Mouse (Mus musculus) macrophage (primary cell): Measurements from ENCODE around the gene Eya3. TPM values are rescaled to one million over a fixed set of nuclear protein-coding genes. Genes with fewer than 3 reads are reported as not detected.
"Not testable (repeated sequence)": the region's sequence is repeated elsewhere in the genome, so short reads cannot be mapped to it uniquely, and the experiment has no call there.

Source experiments
- H3K27ac ChIP-seq: fragments of 350-480 bp; formaldehyde crosslinking; 2 replicates; pipeline ENCODE4 v1.9.0; 2021
- H3K36me3 ChIP-seq: fragments of 350-480 bp; formaldehyde crosslinking; 2 replicates; pipeline ENCODE4 v1.9.0; 2021; ENCODE audit errors: inconsistent target
- H3K4me3 ChIP-seq: fragments of 350-480 bp; formaldehyde crosslinking; 2 replicates; pipeline ENCODE4 v1.9.0; 2021; ENCODE audit errors: inconsistent target
- H3K79me2 ChIP-seq: fragments of 350-480 bp; formaldehyde crosslinking; 2 replicates; pipeline ENCODE4 v1.9.0; 2021; ENCODE audit errors: inconsistent target
- WGBS: methylation state at CpG from one replicate; pipeline ENCODE4 v1.1.7; 2026; ENCODE audit warnings: inconsistent platforms; ENCODE audit not compliant: missing documents; 5-methylcytosine and 5-hydroxymethylcytosine counted together
- polyA plus RNA-seq: library from polyadenylated mRNA; stranded (reverse); fragments of 250-400 nt; gene quantifications from 3 replicates; pipeline ENCODE4 v1.2.4, GENCODE M21; 2018; ENCODE audit warnings: inconsistent platforms
- total RNA-seq, 78 experiments: library from RNA; depleted of rRNA; stranded (reverse); fragments of 250-400 nt; gene quantifications; 1 replicate in 9 of 78; 2 replicates in 24 of 78; 3 replicates in 43 of 78; 4 replicates in 2 of 78; pipeline ENCODE4 v1.2.4; 2018; ENCODE audit warnings: inconsistent platforms in 56 of 78

Eya3 gene
- total RNA-seq (2018; cell fraction: chromatin; rRNA removed): 100 to 1,000 TPM in 5 of 26 experiments, 10 to 100 TPM in 21; 37.9 to 115 (median 78.3) TPM
- total RNA-seq (2018; cell fraction: cytosol; rRNA removed): 10 to 100 TPM; 26.3 to 45.4 (median 36.3) TPM
- 10 to 100 TPM; 30.6 to 83.4 (median 48.7) TPM for total RNA-seq (2018; cell fraction: nucleus; rRNA removed)
- 29.7 to 70.2 TPM (median 32.1 TPM) in 3 replicates for polyA plus RNA-seq

- WGBS: under 1% methylated on average over 40 of the region's 41 CpGs
- H3K79me2 ChIP-seq: peaks cover 77% of the 10 kb centered on the region
- peak within 1 kb of the TSS; percentile 64 for H3K27ac ChIP-seq
- peaks cover 6% of the 10 kb centered on the region; the same call in 1 of the 2 replicates for H3K36me3 ChIP-seq
- H3K4me3 ChIP-seq: peak within 1 kb of the TSS; percentile 92
These were observed at the start of gene Eya3 for GRCm38 (mm10) chr4:132638461-132639190. Gene Eya3, plus strand, starts transcription at chr4:132638987.

GRCm38 (mm10) chr4:132590642-132591041 lies 48.1 kb upstream of the Eya3 start:
- H3K79me2 ChIP-seq: no peaks in the 10 kb centered on the region
- WGBS: 44% methylated on average over 10 of the region's 10 CpGs
- H3K36me3 ChIP-seq: no peaks in the 10 kb centered on the region
- H3K27ac ChIP-seq: peak overlapping the region; percentile 99
- H3K4me3 ChIP-seq: no peak overlapping the region

- no peak overlapping the region for H3K4me3 ChIP-seq
- H3K27ac ChIP-seq: peak overlapping the region; percentile 99
- 2% methylated on average over 9 of the region's 9 CpGs for WGBS
- no peaks in the 10 kb centered on the region for H3K79me2 ChIP-seq
- no peaks in the 10 kb centered on the region for H3K36me3 ChIP-seq
These were observed 45.8 kb upstream of the Eya3 start for GRCm38 (mm10) chr4:132592958-132593357.

GRCm38 (mm10) chr4:132594191-132594590 lies 44.6 kb upstream of the Eya3 start:
- Histone ChIP-seq H3K4me3 (no peak overlapping the region), H3K27ac (peak overlapping the region; percentile 99), H3K36me3 (no peaks in the 10 kb centered on the region), H3K79me2 (no peaks in the 10 kb centered on the region)
- WGBS: 85% methylated on average over 4 of the region's 4 CpGs

GRCm38 (mm10) chr4:132598861-132599260 lies 39.9 kb upstream of the Eya3 start:
- Histone ChIP-seq H3K36me3 (no peaks in the 10 kb centered on the region), H3K79me2 (no peaks in the 10 kb centered on the region), H3K4me3 (no peak overlapping the region), H3K27ac (no peak overlapping the region)
- WGBS: 100% methylated on average over 2 of the region's 2 CpGs

GRCm38 (mm10) chr4:132599764-132600163 lies 39.0 kb upstream of the Eya3 start:
- Histone ChIP-seq H3K79me2 (no peaks in the 10 kb centered on the region), H3K36me3 (no peaks in the 10 kb centered on the region), H3K27ac (peak overlapping the region; percentile 99), H3K4me3 (no peak overlapping the region)
- WGBS: 89% methylated on average over 3 of the region's 3 CpGs

- peak overlapping the region; percentile 99 for H3K27ac ChIP-seq
- WGBS: 57% methylated on average over 6 of the region's 6 CpGs
- H3K79me2 ChIP-seq: no peaks in the 10 kb centered on the region
- H3K36me3 ChIP-seq: no peaks in the 10 kb centered on the region
- no peak overlapping the region for H3K4me3 ChIP-seq
These were observed 38.3 kb upstream of the Eya3 start for GRCm38 (mm10) chr4:132600465-132600864.

GRCm38 (mm10) chr4:132601242-132601641 lies 37.5 kb upstream of the Eya3 start:
- peak overlapping the region; percentile 99 for H3K27ac ChIP-seq
- WGBS: 32% methylated on average over 3 of the region's 5 CpGs
- not testable (repeated sequence) for H3K79me2 ChIP-seq

GRCm38 (mm10) chr4:132603468-132603867 lies 35.3 kb upstream of the Eya3 start:
- H3K27ac ChIP-seq: peak overlapping the region; percentile 99
- 73% methylated on average over 4 of the region's 4 CpGs for WGBS
- no peak overlapping the region for H3K4me3 ChIP-seq
- H3K36me3 ChIP-seq: no peaks in the 10 kb centered on the region
- no peaks in the 10 kb centered on the region for H3K79me2 ChIP-seq

More at GRCm38 (mm10) chr4:132601242-132601641, 37.5 kb upstream of the Eya3 start:
- not testable (repeated sequence) for H3K36me3 ChIP-seq, H3K4me3 ChIP-seq

- no peaks in the 10 kb centered on the region for H3K36me3 ChIP-seq
- WGBS: 12% methylated on average over 5 of the region's 5 CpGs
- peak overlapping the region; percentile 99 for H3K27ac ChIP-seq
- H3K4me3 ChIP-seq: no peak overlapping the region
- no peaks in the 10 kb centered on the region; the same call in 1 of the 2 replicates for H3K79me2 ChIP-seq
These were observed 33.0 kb upstream of the Eya3 start for GRCm38 (mm10) chr4:132605816-132606215.

GRCm38 (mm10) chr4:132608147-132608546 lies 30.6 kb upstream of the Eya3 start:
- WGBS: 21% methylated on average over 4 of the region's 4 CpGs
- no peaks in the 10 kb centered on the region for H3K36me3 ChIP-seq

GRCm38 (mm10) chr4:132610301-132610984 lies 28.3 kb upstream of the Eya3 start:
- Histone ChIP-seq H3K27ac (peak overlapping the region; percentile 99), H3K4me3 (no peak overlapping the region), H3K79me2 (peaks cover 11% of the 10 kb centered on the region; the same call in 1 of the 2 replicates), H3K36me3 (no peaks in the 10 kb centered on the region)
- WGBS: 61% methylated on average over 3 of the region's 3 CpGs

More at GRCm38 (mm10) chr4:132608147-132608546, 30.6 kb upstream of the Eya3 start:
- Histone ChIP-seq H3K79me2 (peaks cover 1% of the 10 kb centered on the region; the same call in 1 of the 2 replicates), H3K4me3 (no peak overlapping the region), H3K27ac (peak overlapping the region; percentile 99)

GRCm38 (mm10) chr4:132611320-132611719 lies 27.5 kb upstream of the Eya3 start:
- H3K4me3 ChIP-seq: no peak overlapping the region
- H3K36me3 ChIP-seq: no peaks in the 10 kb centered on the region
- 56% methylated on average over 8 of the region's 8 CpGs for WGBS
- peak overlapping the region; percentile 99 for H3K27ac ChIP-seq
- peaks cover 20% of the 10 kb centered on the region; the same call in 1 of the 2 replicates for H3K79me2 ChIP-seq

GRCm38 (mm10) chr4:132617873-132618272 lies 20.9 kb upstream of the Eya3 start:
- 37% methylated on average over 6 of the region's 6 CpGs for WGBS
- Histone ChIP-seq H3K27ac (peak overlapping the region; percentile 96), H3K79me2 (peaks cover 26% of the 10 kb centered on the region; the same call in 1 of the 2 replicates), H3K4me3 (no peak overlapping the region), H3K36me3 (no peaks in the 10 kb centered on the region)
